Mouse (Mus musculus): ENCODE measurements around the gene Aif1l. TPM values are rescaled to one million over a fixed set of nuclear protein-coding genes. Genes with fewer than 3 reads are reported as not detected.

Aif1l gene
- total and polyA plus RNA-seq, 2 experiments from 2014 or later = 21.6 to 37.4 TPM

GRCm38 (mm10) chr2:31960986-31961385 is 11.0 kb downstream of the Aif1l start:
- Histone ChIP-seq H3K9me3 (replicated peaks; ENCODE audit: control insufficient read depth, low read length) (no peaks in the 10 kb centered on the region), H3K9ac (replicated peaks; ENCODE audit: low read depth, low read length) (no peak overlapping the region), H3K27me3 (ENCODE audit: control insufficient read depth, insufficient read depth, low read length) (no peaks in the 10 kb centered on the region), H3K36me3 (replicated peaks; ENCODE audit: control insufficient read depth, insufficient read depth, low read length) (no peaks in the 10 kb centered on the region), H3K27ac (ENCODE audit: low read depth) (no peak overlapping the region), H3K4me3 (ENCODE audit: low read depth, low read length) (no peak overlapping the region), H3K4me1 (ENCODE audit: control insufficient read depth, insufficient read depth) (no peaks in the 10 kb centered on the region), H3K4me2 (ENCODE audit: low read depth, low read length) (no peak overlapping the region)
- WGBS = 93% methylated on average over 8 of the region's 8 CpGs
- ATAC-seq (ENCODE audit: insufficient read depth, low read depth) (no peak), DNase-seq (ENCODE audit: low spot score) (no peak)
- no peak for TF ChIP-seq EP300 (IDR thresholded peaks at IDR 0.05; ENCODE audit: low read depth)
- no peak for TF ChIP-seq CTCF (IDR thresholded peaks at IDR 0.05; ENCODE audit: low read depth)

- H3K9ac ChIP-seq (replicated peaks; ENCODE audit: low read depth, low read length) = no peak overlapping the region
- no peak overlapping the region for H3K4me2 ChIP-seq (ENCODE audit: low read depth, low read length)
- no peak for ATAC-seq (ENCODE audit: insufficient read depth, low read depth)
- no peak overlapping the region for H3K27ac ChIP-seq (ENCODE audit: low read depth)
- H3K9me3 ChIP-seq (replicated peaks; ENCODE audit: control insufficient read depth, low read length) = no peaks in the 10 kb centered on the region
- no peak overlapping the region for H3K4me3 ChIP-seq (ENCODE audit: low read depth, low read length)
- WGBS = 60% methylated on average over 4 of the region's 4 CpGs
- no peaks in the 10 kb centered on the region for H3K27me3 ChIP-seq (ENCODE audit: control insufficient read depth, insufficient read depth, low read length)
- H3K4me1 ChIP-seq (ENCODE audit: control insufficient read depth, insufficient read depth) = no peaks in the 10 kb centered on the region
- no peak for DNase-seq (ENCODE audit: low spot score)
- TF ChIP-seq EP300 (IDR thresholded peaks at IDR 0.05; ENCODE audit: low read depth) (no peak), CTCF (IDR thresholded peaks at IDR 0.05; ENCODE audit: low read depth) (no peak)
- H3K36me3 ChIP-seq (replicated peaks; ENCODE audit: control insufficient read depth, insufficient read depth, low read length) = no peaks in the 10 kb centered on the region
Observed at GRCm38 (mm10) chr2:31961791-31962222, 11.9 kb downstream of the Aif1l start.

GRCm38 (mm10) chr2:31962501-31963224 is 12.7 kb downstream of the Aif1l start:
- peak; percentile 43 for DNase-seq (ENCODE audit: low spot score)

GRCm38 (mm10) chr2:31963491-31963890 is 13.6 kb downstream of the Aif1l start:
- no peak overlapping the region for H3K4me2 ChIP-seq (ENCODE audit: low read depth, low read length)
- no peaks in the 10 kb centered on the region for H3K9me3 ChIP-seq (replicated peaks; ENCODE audit: control insufficient read depth, low read length)
- H3K4me1 ChIP-seq (ENCODE audit: control insufficient read depth, insufficient read depth) = no peaks in the 10 kb centered on the region
- H3K4me3 ChIP-seq (ENCODE audit: low read depth, low read length) = no peak overlapping the region
- no peak for TF ChIP-seq EP300 (IDR thresholded peaks at IDR 0.05; ENCODE audit: low read depth)
- no peak for TF ChIP-seq CTCF (IDR thresholded peaks at IDR 0.05; ENCODE audit: low read depth)
- no peaks in the 10 kb centered on the region for H3K36me3 ChIP-seq (replicated peaks; ENCODE audit: control insufficient read depth, insufficient read depth, low read length)
- H3K9ac ChIP-seq (replicated peaks; ENCODE audit: low read depth, low read length) = no peak overlapping the region; the same call in 1 of the 2 replicates
- no peak for DNase-seq (ENCODE audit: low spot score)
- WGBS = 75% methylated on average over 7 of the region's 7 CpGs
- H3K27me3 ChIP-seq (ENCODE audit: control insufficient read depth, insufficient read depth, low read length) = no peaks in the 10 kb centered on the region
- no peak overlapping the region for H3K27ac ChIP-seq (ENCODE audit: low read depth)
- ATAC-seq (ENCODE audit: insufficient read depth, low read depth) = peak; percentile 47; the same call in 1 of the 2 replicates

More at GRCm38 (mm10) chr2:31962501-31963224, 12.7 kb downstream of the Aif1l start:
- no peak overlapping the region for H3K4me2 ChIP-seq (ENCODE audit: low read depth, low read length)
- peak; percentile 74 for ATAC-seq (ENCODE audit: insufficient read depth, low read depth)
- no peaks in the 10 kb centered on the region for H3K36me3 ChIP-seq (replicated peaks; ENCODE audit: control insufficient read depth, insufficient read depth, low read length)
- WGBS = 67% methylated on average over 8 of the region's 8 CpGs
- H3K4me3 ChIP-seq (ENCODE audit: low read depth, low read length) = no peak overlapping the region
- no peaks in the 10 kb centered on the region for H3K4me1 ChIP-seq (ENCODE audit: control insufficient read depth, insufficient read depth)
- no peaks in the 10 kb centered on the region for H3K9me3 ChIP-seq (replicated peaks; ENCODE audit: control insufficient read depth, low read length)
- no peak overlapping the region for H3K9ac ChIP-seq (replicated peaks; ENCODE audit: low read depth, low read length)
- no peaks in the 10 kb centered on the region for H3K27me3 ChIP-seq (ENCODE audit: control insufficient read depth, insufficient read depth, low read length)
- no peak overlapping the region for H3K27ac ChIP-seq (ENCODE audit: low read depth)
- TF ChIP-seq CTCF (IDR thresholded peaks at IDR 0.05; ENCODE audit: low read depth) (0 out of 2 replicates have a peak, but pooled peaks have one; percentile 19), EP300 (IDR thresholded peaks at IDR 0.05; ENCODE audit: low read depth) (no peak)

- no peak for DNase-seq (ENCODE audit: low spot score)
- Histone ChIP-seq H3K27ac (ENCODE audit: low read depth) (no peak overlapping the region), H3K36me3 (replicated peaks; ENCODE audit: control insufficient read depth, insufficient read depth, low read length) (no peaks in the 10 kb centered on the region), H3K9me3 (replicated peaks; ENCODE audit: control insufficient read depth, low read length) (no peaks in the 10 kb centered on the region), H3K27me3 (ENCODE audit: control insufficient read depth, insufficient read depth, low read length) (no peaks in the 10 kb centered on the region), H3K4me2 (ENCODE audit: low read depth, low read length) (no peak overlapping the region), H3K4me1 (ENCODE audit: control insufficient read depth, insufficient read depth) (no peaks in the 10 kb centered on the region), H3K9ac (replicated peaks; ENCODE audit: low read depth, low read length) (no peak overlapping the region), H3K4me3 (ENCODE audit: low read depth, low read length) (no peak overlapping the region)
- ATAC-seq (ENCODE audit: insufficient read depth, low read depth) = no peak
- TF ChIP-seq CTCF (IDR thresholded peaks at IDR 0.05; ENCODE audit: low read depth) (no peak), EP300 (IDR thresholded peaks at IDR 0.05; ENCODE audit: low read depth) (no peak)
- 86% methylated on average over 3 of the region's 3 CpGs for WGBS
Observed at GRCm38 (mm10) chr2:31964191-31964590, 14.3 kb downstream of the Aif1l start.

GRCm38 (mm10) chr2:31965110-31965509 is 15.2 kb downstream of the Aif1l start:
- no peak for ATAC-seq (ENCODE audit: insufficient read depth, low read depth)
- Histone ChIP-seq H3K4me2 (ENCODE audit: low read depth, low read length) (no peak overlapping the region), H3K36me3 (replicated peaks; ENCODE audit: control insufficient read depth, insufficient read depth, low read length) (no peaks in the 10 kb centered on the region), H3K4me1 (ENCODE audit: control insufficient read depth, insufficient read depth) (no peaks in the 10 kb centered on the region), H3K27ac (ENCODE audit: low read depth) (no peak overlapping the region), H3K4me3 (ENCODE audit: low read depth, low read length) (no peak overlapping the region), H3K9ac (replicated peaks; ENCODE audit: low read depth, low read length) (no peak overlapping the region), H3K27me3 (ENCODE audit: control insufficient read depth, insufficient read depth, low read length) (no peaks in the 10 kb centered on the region), H3K9me3 (replicated peaks; ENCODE audit: control insufficient read depth, low read length) (no peaks in the 10 kb centered on the region)
- DNase-seq (ENCODE audit: low spot score) = no peak
- TF ChIP-seq CTCF (IDR thresholded peaks at IDR 0.05; ENCODE audit: low read depth) (peak; percentile 49), EP300 (IDR thresholded peaks at IDR 0.05; ENCODE audit: low read depth) (no peak)

Data from heart, postnatal 0 days (tissue).